Mouse (Mus musculus): ENCODE data around the gene Wdr20.

Wdr20 gene

GRCm38 (mm10) chr12:110851414-110851813, 113.7 kb downstream of the Wdr20 start:
- no peak for DNase-seq (ENCODE audit: low spot score in 2 of 2)

- no peak for DNase-seq (ENCODE audit: low spot score in 2 of 2)
These were observed 114.2 kb downstream of the Wdr20 start for GRCm38 (mm10) chr12:110851923-110852322.
